Mouse (Mus musculus) midbrain, postnatal 0 days (tissue): ENCODE data around the gene Hmgb1. TPM values are rescaled to one million over a fixed set of nuclear protein-coding genes. Genes with fewer than 3 reads are reported as not detected.
A peak's percentile ranks its signal among the peaks of the same experiment; 100 is the strongest.

ENCODE experiments used
- ATAC-seq: fragments of 200-750 bp; cut with Nextera tagmentation; 2 replicates; pipeline ENCODE4 v1.8.0; 2017; ENCODE audit warnings: moderate number of reproducible peaks, mild to moderate bottlenecking, moderate TSS enrichment, moderate library complexity; ENCODE audit not compliant: low FRiP score
- DNase-seq: peaks from one replicate; pipeline ENCODE4 v3.0.0-alpha.2; 2015; ENCODE audit warnings: low spot score
- H3K27ac ChIP-seq: fragments of 300-500 bp; sonication (generic); 2 replicates; pipeline ENCODE4 v1.5.1; 2014; ENCODE audit warnings: low read depth, mild to moderate bottlenecking, low read length, mixed read lengths
- H3K27me3 ChIP-seq: fragments of 300-500 bp; sonication (generic); 2 replicates; pipeline ENCODE4 v1.6.1; 2014; ENCODE audit warnings: low read length, control low read depth, mixed read lengths; ENCODE audit not compliant: insufficient read depth
- H3K36me3 ChIP-seq: fragments of 300-500 bp; sonication (generic); 2 replicates; pipeline ENCODE4 v1.6.1; 2014; ENCODE audit warnings: low read length, control low read depth, mixed read lengths; ENCODE audit not compliant: insufficient read depth
- H3K4me1 ChIP-seq: fragments of 300-500 bp; sonication (generic); 2 replicates; pipeline ENCODE4 v1.6.1; 2014; ENCODE audit warnings: mild to moderate bottlenecking, control low read depth, antibody characterized with exemption, low read length, mixed read lengths; ENCODE audit not compliant: insufficient read depth
- H3K4me2 ChIP-seq: fragments of 300-500 bp; sonication (generic); 2 replicates; pipeline ENCODE4 v1.6.1; 2014; ENCODE audit warnings: low read depth, mild to moderate bottlenecking, low read length, mixed read lengths; ENCODE audit not compliant: poor library complexity, severe bottlenecking
- H3K4me3 ChIP-seq: fragments of 300-500 bp; sonication (generic); 2 replicates; pipeline ENCODE4 v1.5.1; 2014; ENCODE audit warnings: low read depth, mild to moderate bottlenecking, low read length, moderate library complexity
- H3K9ac ChIP-seq: fragments of 300-500 bp; sonication (generic); replicated peaks from 2 replicates; pipeline ENCODE4 v1.6.1; 2014; ENCODE audit warnings: mild to moderate bottlenecking, low read length, moderate library complexity, mixed read lengths; ENCODE audit not compliant: poor library complexity, severe bottlenecking
- H3K9me3 ChIP-seq: fragments of 300-500 bp; sonication (generic); 2 replicates; pipeline ENCODE4 v1.6.1; 2016; ENCODE audit warnings: low read length, control low read depth
- CTCF ChIP-seq: IDR thresholded peaks from 2 replicates; pipeline ENCODE4 v1.5.1; 2016; ENCODE audit warnings: antibody characterized with exemption, mild to moderate bottlenecking
- WGBS: fragments of 180-500 bp; shearing (Covaris S2); extraction: QIAGEN DNeasy Blood & Tissue Kit; methylation state at CpG from one replicate; pipeline ENCODE4 v1.1.7; 2014; 5-methylcytosine and 5-hydroxymethylcytosine counted together
- polyA plus RNA-seq: library from polyadenylated mRNA; unstranded; fragments of >200 nt; fragmentation: Nextera tagmentation; extraction: Ambion mirVana; gene quantifications from 2 replicates; pipeline ENCODE4 v1.2.1, GENCODE M21; 2015
- total RNA-seq: library from RNA; depleted of rRNA; stranded (reverse); fragments of >200 nt; gene quantifications from 2 replicates; pipeline ENCODE4 v1.2.3, GENCODE M21; 2014

The Hmgb1 gene
- total and polyA plus RNA-seq, 2 experiments from 2014 or later: 171 to 756 TPM

DNA sequence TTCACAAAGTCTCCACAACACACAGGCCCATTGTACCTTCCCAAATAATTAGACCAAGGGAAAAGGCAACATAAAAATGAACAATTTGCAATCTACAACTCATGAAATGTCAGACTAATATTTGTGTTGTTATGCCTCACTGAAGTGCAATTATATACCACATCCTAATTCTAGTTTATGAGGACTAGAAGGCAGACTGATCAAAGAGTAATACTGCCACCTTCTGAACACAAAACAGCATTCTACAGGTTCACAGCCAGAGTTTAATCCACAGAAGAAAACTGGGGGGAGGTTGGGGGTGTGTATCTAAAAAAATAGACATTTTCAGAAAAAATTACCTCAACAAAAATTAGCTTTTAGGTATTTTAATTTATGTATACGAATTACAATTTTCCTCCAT lies 135.3 kb downstream of the Hmgb1 start:
- H3K4me1 ChIP-seq: no peaks in the 10 kb centered on the region
- ATAC-seq: no peak
- H3K27ac ChIP-seq: no peak overlapping the region
- H3K9me3 ChIP-seq: no peaks in the 10 kb centered on the region
- TF ChIP-seq CTCF: peak; percentile 66
- DNase-seq: peak; percentile 47
- H3K4me2 ChIP-seq: no peak overlapping the region
- H3K9ac ChIP-seq: no peak overlapping the region
- H3K27me3 ChIP-seq: no peaks in the 10 kb centered on the region
- no peak overlapping the region for H3K4me3 ChIP-seq
- peaks cover 11% of the 10 kb centered on the region; the same call in 1 of the 2 replicates for H3K36me3 ChIP-seq
- WGBS: 94% methylated on average over 1 of the region's 1 CpGs

DNA sequence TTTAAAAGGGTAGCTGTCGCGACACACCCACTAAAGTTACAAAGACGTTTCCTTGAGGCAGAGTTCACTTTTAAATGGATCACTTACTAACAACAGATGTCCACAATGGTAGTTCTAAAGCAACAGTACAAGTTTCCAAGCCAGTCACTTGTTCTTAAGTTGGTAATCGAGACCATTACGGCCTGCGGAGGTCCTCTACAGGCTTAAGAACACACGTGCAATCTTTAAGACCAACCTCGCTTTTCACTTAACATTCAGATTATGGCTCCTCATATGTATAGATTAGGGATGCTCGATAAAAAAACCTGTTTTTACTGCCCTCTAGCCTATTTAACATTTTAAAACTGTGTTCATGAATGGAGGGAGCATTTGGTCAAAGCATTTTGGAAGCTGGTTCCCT lies 137.6 kb downstream of the Hmgb1 start:
- Histone ChIP-seq H3K27ac (no peak overlapping the region), H3K4me1 (no peaks in the 10 kb centered on the region), H3K4me2 (no peak overlapping the region), H3K9me3 (no peaks in the 10 kb centered on the region), H3K36me3 (peaks cover 11% of the 10 kb centered on the region; the same call in 1 of the 2 replicates), H3K27me3 (no peaks in the 10 kb centered on the region), H3K4me3 (no peak overlapping the region), H3K9ac (no peak overlapping the region)
- 79% methylated on average over 9 of the region's 9 CpGs for WGBS
- DNase-seq (no peak), ATAC-seq (no peak)
- no peak for TF ChIP-seq CTCF

DNA sequence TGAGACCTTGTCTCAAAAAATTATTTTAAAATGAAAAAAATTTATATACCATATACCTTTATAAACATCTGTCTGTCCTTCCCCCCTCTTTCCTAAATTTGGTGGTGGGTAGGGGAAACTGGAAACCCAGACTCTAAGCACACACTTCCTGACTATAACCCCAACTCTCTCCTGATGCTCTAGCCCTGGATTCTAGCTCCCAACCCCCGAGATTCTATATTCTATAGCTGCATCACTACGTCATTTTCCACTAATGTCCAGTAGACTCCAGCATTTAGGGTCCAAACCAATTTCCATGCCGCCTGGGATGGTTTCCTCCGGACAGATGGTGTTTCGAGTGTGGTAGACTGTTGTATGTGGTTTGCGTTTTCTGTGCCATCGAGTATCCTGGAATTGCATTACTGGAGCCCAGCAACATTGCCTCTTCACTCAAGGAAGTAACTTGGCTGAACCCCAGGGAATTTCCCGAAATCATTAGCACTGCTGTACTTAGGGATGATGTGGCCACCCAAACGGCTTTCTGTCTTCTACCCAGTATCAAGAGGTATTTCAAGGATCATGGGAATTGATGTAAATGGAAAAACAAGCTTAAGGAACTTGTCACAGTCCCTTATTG lies 138.7 kb downstream of the Hmgb1 start:
- Histone ChIP-seq H3K27me3 (no peaks in the 10 kb centered on the region), H3K27ac (no peak overlapping the region), H3K4me2 (no peak overlapping the region), H3K4me1 (no peaks in the 10 kb centered on the region), H3K36me3 (peaks cover 11% of the 10 kb centered on the region; the same call in 1 of the 2 replicates), H3K4me3 (no peak overlapping the region), H3K9ac (no peak overlapping the region), H3K9me3 (no peaks in the 10 kb centered on the region)
- ATAC-seq: no peak
- WGBS: 90% methylated on average over 9 of the region's 9 CpGs
- TF ChIP-seq CTCF: no peak
- no peak for DNase-seq

DNA sequence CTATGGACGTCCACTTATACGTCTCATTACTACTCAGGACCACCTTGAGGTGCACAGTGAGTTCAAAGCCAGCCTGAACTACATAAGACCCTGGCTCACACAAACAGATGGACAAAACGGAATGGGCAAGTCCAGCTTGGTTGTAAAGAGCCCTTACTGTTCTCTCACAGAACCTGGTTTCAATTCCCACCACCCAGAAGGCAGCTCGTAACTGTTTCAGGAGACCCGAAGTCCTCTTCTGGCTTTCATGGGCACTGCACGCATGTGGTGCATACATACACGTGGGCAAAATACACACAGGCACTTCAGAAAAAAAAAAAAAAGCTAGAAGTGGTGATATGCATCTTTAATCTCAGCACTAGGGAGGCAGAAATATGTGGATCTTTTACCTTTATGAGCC lies 139.2 kb downstream of the Hmgb1 start:
- no peaks in the 10 kb centered on the region for H3K4me1 ChIP-seq
- H3K27ac ChIP-seq: no peak overlapping the region
- H3K9ac ChIP-seq: no peak overlapping the region
- no peak overlapping the region for H3K4me2 ChIP-seq
- no peak for DNase-seq
- TF ChIP-seq CTCF: peak; percentile 29
- H3K4me3 ChIP-seq: no peak overlapping the region
- ATAC-seq: no peak
- H3K36me3 ChIP-seq: peaks cover 11% of the 10 kb centered on the region; the same call in 1 of the 2 replicates
- no peaks in the 10 kb centered on the region for H3K9me3 ChIP-seq
- 87% methylated on average over 7 of the region's 7 CpGs for WGBS
- no peaks in the 10 kb centered on the region for H3K27me3 ChIP-seq

DNA sequence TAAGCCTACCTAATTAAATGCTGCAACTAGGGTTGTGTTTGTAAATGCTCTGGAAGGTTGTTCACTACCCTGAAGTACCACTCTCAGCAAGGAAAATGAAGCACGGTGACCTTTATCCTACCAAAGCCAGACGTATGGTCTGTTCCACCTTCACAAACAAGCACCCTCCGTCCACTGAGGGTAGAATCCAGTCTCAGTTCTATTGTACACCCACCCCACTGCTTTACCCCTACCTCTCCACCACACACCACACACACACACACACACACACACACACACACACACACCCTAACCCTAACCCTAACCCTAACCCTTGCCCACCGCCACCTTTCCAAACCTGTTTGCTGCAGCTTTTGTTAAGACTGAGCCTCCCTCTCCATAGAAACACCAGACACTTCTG lies 140.2 kb downstream of the Hmgb1 start:
- Histone ChIP-seq H3K4me2 (no peak overlapping the region), H3K27me3 (no peaks in the 10 kb centered on the region), H3K9me3 (no peaks in the 10 kb centered on the region), H3K4me1 (no peaks in the 10 kb centered on the region), H3K9ac (no peak overlapping the region), H3K36me3 (peaks cover 11% of the 10 kb centered on the region; the same call in 1 of the 2 replicates), H3K4me3 (no peak overlapping the region), H3K27ac (no peak overlapping the region)
- no peak for ATAC-seq
- 93% methylated on average over 4 of the region's 4 CpGs for WGBS
- no peak for DNase-seq
- no peak for TF ChIP-seq CTCF

DNA sequence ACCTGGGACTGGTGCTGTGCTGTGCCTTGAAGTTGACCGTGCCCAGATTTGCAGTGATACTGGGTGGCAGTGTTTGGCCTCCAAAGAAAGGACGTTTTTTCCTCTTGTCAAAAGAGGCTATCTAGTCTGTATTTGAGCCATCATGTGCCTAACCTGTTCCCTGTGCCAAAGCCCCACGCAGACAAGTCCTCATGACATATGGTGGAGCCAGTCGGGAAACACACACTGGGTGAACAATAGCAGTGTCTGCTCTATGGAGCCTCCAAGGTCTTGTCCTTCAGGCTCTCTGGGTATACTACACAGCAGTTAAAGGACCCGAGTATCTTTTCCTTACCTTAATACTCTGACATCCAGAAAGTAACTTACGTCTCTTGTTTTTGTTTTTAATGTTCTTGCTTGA lies 141.0 kb downstream of the Hmgb1 start:
- Histone ChIP-seq H3K4me3 (no peak overlapping the region), H3K36me3 (peaks cover 11% of the 10 kb centered on the region; the same call in 1 of the 2 replicates), H3K27ac (no peak overlapping the region), H3K4me2 (no peak overlapping the region), H3K4me1 (no peaks in the 10 kb centered on the region), H3K9me3 (no peaks in the 10 kb centered on the region), H3K27me3 (no peaks in the 10 kb centered on the region), H3K9ac (no peak overlapping the region)
- WGBS: 87% methylated on average over 6 of the region's 6 CpGs
- no peak for TF ChIP-seq CTCF
- ATAC-seq: no peak
- no peak for DNase-seq
